Mouse (Mus musculus) cerebellum, adult 9-10 months (tissue): ENCODE measurements around the gene Mau2.
"Not testable (repeated sequence)": the region's sequence is repeated elsewhere in the genome, so short reads cannot be mapped to it uniquely, and the experiment has no call there.

Experiments used
- DNase-seq: peaks from one replicate; pipeline ENCODE4 v3.0.0; 2022

Mau2 gene

GRCm38 (mm10) chr8:70042583-70043455, at the start of gene Mau2, which contains the start of gene Sugp1:
TSS of gene Mau2 (minus strand) at chr8:70042734.
TSS of gene Sugp1 (plus strand) at chr8:70042813.
- peak; percentile 96 for DNase-seq

- DNase-seq, result no peak
Measured at GRCm38 (mm10) chr8:70089296-70089960, 46.9 kb upstream of the Mau2 start.

- peak; percentile 45 for DNase-seq
Measured at GRCm38 (mm10) chr8:70087836-70088650, 45.5 kb upstream of the Mau2 start.

GRCm38 (mm10) chr8:70087237-70087636, 44.7 kb upstream of the Mau2 start:
- DNase-seq, result peak; percentile 34

GRCm38 (mm10) chr8:70086151-70086550, 43.6 kb upstream of the Mau2 start:
- no peak for DNase-seq

GRCm38 (mm10) chr8:70084191-70085065, 41.9 kb upstream of the Mau2 start:
- peak; percentile 61 for DNase-seq

GRCm38 (mm10) chr8:70083285-70083684, 40.8 kb upstream of the Mau2 start, which contains the start of gene Hapln4:
TSS of gene Hapln4 (plus strand) at chr8:70083457.
- peak; percentile 89 for DNase-seq

GRCm38 (mm10) chr8:70081976-70082375, 39.4 kb upstream of the Mau2 start:
- peak; percentile 42 for DNase-seq

- no peak for DNase-seq
Measured at GRCm38 (mm10) chr8:70073682-70074081, 31.1 kb upstream of the Mau2 start.

- no peak for DNase-seq
Measured at GRCm38 (mm10) chr8:70073120-70073519, 30.6 kb upstream of the Mau2 start.

- DNase-seq, result no peak
Measured at GRCm38 (mm10) chr8:70072441-70073069, 30.0 kb upstream of the Mau2 start, which contains the start of gene Tm6sf2. TSS of gene Tm6sf2 (plus strand) at chr8:70072924.

- no peak for DNase-seq
Measured at GRCm38 (mm10) chr8:70071836-70072440, 29.4 kb upstream of the Mau2 start.

- no peak for DNase-seq
Measured at GRCm38 (mm10) chr8:70057721-70058120, 15.2 kb upstream of the Mau2 start.

- not testable (repeated sequence) for DNase-seq
Measured at GRCm38 (mm10) chr8:70050434-70050833, 7.9 kb upstream of the Mau2 start.

- no peak for DNase-seq
Measured at GRCm38 (mm10) chr8:70049662-70050061, 7.1 kb upstream of the Mau2 start.

- peak; percentile 31 for DNase-seq
Measured at GRCm38 (mm10) chr8:70043996-70044395, 1.5 kb upstream of the Mau2 start.

- DNase-seq, result peak; percentile 52
Measured at GRCm38 (mm10) chr8:70041885-70042546, 518 bp downstream of the Mau2 start.

- no peak for DNase-seq
Measured at GRCm38 (mm10) chr8:70037994-70038393, 4.5 kb downstream of the Mau2 start.

GRCm38 (mm10) chr8:70030255-70030654, 12.3 kb downstream of the Mau2 start:
- no peak for DNase-seq

GRCm38 (mm10) chr8:70026151-70026550, 16.4 kb downstream of the Mau2 start:
- DNase-seq, result no peak
